Mouse (Mus musculus): ENCODE data around the gene Gramd1c. TPM values are rescaled to one million over a fixed set of nuclear protein-coding genes. Genes with fewer than 3 reads are reported as not detected.

Gene Gramd1c
- total RNA-seq, 2 experiments from 2014 or later, result 5.8 to 6.2 TPM

DNA sequence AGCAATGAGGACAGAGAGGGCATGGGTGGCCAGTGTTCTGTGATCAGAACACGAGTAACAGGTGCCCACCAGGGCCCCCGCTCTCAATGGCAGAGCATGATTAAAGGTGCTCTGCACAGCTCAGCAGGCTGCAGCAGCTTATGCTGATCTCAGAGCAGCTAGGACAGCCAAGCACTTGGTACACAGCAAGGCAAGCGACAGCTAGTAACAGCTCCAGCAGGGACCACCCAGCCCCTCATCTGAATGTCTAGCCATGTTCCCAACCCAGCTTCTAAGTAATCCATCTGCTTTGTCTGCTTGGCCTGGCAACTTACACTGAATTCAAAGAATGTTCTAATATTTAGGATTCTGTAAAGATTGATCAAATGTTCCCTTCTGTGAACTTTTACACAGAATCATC lies 99.4 kb downstream of the Gramd1c start:
- DNase-seq (ENCODE audit: low spot score in 2 of 2), result peak in 1 of 2 experiments; percentile 33

DNA sequence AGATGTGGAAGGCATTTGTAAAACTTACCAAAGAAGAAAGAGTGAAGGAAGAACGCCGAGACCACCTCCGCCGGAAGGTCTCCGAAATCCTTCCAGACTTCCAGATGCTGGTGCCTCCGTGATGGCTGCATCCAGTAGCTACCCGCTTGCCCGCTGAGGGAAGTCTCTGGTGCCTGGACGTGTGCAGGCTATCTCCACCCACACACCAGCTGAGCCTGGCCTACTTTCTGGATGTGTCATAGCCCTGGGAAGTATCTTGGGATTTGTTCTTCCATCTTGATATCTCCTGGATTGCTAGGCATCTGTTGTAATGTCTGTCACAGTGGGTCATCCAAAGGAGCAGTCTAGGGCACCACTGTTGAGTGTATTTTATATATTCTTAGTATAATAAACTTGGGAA lies 99.9 kb downstream of the Gramd1c start:
- no peak for DNase-seq (ENCODE audit: low spot score in 2 of 2)

DNA sequence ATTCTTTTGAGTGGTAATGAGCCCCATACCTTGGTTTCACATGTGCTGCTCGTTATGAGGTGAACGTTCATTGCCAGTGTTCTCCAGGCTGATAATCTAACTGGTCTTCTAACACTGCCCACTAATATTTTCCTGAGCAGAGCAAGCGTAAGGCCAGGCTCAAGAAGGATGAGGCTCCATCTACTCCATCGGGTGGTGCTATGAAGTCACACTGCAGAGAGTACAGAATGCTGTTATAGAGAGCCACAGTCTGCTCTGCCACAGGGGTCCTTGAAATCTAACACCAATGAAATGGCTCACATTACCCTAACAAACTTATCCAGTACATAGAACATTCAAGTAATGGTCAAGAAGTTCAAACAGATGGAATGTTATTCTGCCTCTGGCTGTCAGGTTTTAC lies 105.1 kb downstream of the Gramd1c start:
- no peak for DNase-seq (ENCODE audit: low spot score in 2 of 2)

DNA sequence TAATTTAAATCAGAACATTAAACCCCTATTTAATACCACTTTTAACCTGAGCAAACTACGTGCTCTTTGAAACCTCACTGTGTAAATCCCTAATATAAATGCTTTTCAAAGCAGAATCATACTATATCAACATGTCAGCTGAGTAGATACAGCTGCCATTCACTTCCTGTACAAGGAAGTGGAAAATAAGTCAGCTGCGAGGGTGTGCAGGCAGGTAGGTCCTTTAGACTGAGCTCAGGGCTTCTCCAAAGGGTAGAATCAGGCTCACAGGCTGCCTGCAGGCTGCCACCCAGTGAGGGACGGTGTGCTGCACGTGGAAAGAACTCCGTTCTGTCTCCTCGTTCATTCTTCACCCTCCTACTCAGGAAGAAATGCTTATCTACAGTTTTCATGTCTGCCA lies 108.2 kb downstream of the Gramd1c start:
- DNase-seq (ENCODE audit: low spot score in 2 of 2), result no peak

DNA sequence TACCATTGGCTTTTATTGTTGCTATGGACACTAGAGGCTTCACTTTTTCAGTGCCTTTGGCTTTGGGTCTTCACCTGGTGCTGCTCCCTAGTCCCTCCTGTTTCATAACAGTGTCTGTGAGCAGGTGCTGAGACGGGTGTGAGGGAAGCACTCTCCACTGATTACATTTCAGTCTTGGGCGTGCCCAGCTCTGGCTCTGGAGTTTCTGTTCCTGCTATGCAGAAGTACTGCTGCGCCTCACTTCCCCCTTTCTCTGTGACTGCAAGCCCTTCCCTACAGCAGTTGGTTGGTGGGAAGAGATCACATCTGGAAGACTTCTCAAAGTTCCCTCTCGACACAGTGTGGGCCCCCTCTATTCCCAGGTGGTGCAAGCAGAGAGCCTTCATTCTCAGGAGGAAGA lies 111.6 kb downstream of the Gramd1c start:
- no peak for DNase-seq (ENCODE audit: low spot score in 2 of 2)

DNA sequence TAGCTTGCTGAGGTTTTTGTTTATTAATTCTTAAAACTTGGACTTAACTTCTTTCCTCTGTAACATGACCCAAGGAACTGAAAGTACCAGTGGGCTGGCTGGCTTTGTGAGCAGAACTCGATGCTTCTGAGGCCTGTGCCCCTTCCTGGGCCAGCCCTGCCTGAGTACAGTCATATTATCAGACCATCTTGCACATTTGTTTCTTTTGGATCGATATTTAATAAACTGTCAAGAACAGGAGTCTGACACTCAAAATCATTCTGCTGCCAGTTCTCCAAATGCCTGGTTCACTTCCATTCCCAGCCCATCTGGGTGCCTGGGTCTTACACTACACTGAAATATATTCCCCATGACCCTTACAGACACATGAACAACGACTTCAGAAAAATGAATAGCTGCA lies 117.3 kb downstream of the Gramd1c start:
- DNase-seq (ENCODE audit: low spot score in 2 of 2), result no peak

DNA sequence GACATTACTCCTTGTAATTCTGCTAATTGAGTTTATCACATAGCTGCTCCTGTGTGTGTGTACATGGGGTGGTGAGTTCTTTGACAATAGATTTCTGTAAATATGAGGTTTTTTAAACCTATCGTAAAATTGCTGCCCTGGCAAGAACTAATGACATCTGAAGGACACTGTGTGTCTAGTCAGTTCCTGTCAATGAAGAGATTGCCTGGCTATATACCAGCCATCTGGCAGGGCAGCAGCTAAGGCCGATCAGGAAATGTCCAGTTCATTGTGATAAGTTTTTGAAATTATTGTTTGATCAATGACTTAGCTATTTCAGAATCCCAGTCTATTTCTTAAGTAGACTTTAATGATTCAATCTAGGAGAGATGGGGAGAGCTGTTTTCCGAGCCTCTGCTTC lies 117.8 kb downstream of the Gramd1c start:
- DNase-seq (ENCODE audit: low spot score in 2 of 2), result no peak

DNA sequence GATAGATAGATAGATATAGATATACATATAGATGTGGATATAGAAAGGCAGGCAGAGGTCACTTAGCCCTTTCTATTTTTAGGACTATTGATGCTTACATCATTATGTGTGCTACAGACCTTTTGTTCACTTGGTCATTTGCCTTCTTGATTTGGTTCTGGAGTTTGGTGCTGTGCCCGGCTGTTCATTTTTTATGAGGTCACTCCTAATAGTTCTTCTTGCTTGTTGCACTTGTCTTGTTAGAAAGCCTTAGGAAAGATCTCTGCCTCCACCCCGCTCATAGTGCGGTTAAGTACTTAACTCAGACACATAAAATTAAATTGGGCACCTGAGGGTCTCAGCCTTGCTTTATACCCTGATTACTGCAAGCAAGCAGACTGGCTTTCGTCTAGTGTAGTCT lies 122.3 kb downstream of the Gramd1c start:
- no peak for DNase-seq (ENCODE audit: low spot score in 2 of 2)

DNA sequence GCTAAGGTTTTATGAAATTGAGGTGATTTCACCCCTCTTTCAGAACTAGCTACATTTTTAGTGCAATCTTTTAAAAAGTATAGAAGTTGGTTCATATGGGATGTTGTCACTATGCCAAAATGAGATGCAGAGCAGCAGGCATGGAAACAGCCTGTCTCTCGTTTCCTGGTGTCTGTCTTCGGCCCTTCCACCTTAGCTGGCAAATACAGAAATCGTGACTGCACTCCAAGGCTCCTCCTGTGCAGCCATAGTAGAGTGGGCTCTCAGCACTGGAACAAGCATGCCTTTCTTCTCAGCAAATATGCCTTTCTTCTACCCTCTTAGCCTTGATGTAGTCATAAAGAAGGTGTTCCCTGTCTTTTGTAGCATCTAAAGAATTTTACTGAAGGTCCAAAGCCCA lies 127.3 kb downstream of the Gramd1c start:
- DNase-seq (ENCODE audit: low spot score in 2 of 2), result no peak

DNA sequence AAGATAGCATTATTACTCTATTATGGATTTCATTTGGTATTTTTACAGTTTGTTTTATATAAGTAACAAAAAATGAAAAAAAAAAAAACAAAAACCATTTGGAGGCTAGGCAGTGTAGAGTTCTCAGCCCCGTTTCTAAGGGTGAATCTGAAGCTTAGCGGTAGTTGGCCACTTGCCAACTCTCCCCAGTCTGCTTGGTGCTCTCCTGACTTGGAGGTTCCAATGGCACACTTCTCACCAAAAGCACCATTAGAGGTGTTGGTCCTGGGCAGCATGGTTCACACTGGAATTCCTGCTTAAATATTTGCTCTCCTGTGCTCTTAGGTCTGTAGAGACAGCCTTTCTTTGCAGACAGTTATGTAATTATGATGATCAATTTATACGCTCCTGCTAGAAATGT lies 127.8 kb downstream of the Gramd1c start:
- no peak for DNase-seq (ENCODE audit: low spot score in 2 of 2)

DNA sequence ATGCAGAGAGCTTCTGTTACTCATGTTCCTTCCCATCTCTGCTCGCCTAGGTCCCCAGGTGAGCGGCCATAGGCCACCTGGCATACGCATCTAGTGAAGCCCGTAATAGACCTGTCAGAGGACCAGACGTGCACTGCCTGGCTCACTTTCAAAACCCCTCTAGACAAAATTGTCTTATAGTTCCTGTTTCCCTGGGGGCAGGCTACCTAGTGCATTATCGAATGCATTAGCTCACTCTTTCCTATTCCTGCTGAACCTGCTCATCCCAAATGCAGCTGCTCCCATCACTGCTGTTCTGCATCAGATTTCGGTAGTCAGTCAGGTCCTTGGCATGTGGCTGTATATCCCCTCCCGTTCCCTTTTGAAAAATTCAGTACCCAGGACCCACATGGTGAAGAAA lies 128.3 kb downstream of the Gramd1c start:
- no peak for DNase-seq (ENCODE audit: low spot score in 2 of 2)

DNA sequence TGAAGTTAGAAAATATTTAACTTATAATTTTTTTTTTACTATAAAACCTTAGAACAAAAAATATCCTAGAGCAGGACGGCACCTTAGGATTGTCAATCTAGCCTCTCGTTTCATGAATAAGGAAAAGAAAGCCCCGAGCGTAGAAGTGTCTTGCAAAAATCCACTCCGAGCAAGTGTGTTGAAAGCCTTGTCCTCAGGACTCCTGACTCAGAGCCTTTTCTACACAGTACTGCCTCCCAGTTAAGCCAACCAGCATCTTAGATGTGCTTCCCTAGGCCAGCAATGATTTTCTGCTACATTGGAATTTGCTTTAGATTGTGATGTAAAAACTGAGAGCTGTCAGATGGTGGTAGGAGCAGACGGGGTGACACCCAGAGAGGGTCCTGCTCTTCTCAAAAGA lies 130.1 kb downstream of the Gramd1c start:
- no peak for DNase-seq (ENCODE audit: low spot score in 2 of 2)

DNA sequence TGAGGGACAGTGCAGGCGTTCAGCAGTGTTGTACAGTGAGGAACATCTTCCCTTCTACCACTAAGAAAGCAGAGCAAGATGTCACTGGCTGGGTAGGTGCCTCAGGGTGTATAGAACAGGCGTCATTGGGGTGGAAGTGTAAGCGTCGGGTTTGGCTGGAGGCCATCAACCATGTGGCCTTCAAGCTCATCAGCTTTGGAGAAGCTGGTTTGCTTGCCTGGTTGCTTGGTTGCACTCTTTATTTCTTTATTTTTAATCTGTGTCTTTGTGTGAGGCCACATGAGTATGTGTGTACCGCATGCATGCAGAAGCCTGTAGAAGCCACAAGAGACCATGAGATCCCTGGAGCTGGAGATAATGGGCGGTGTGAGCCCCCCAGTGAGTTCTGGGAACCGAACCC lies 130.8 kb downstream of the Gramd1c start:
- no peak for DNase-seq (ENCODE audit: low spot score in 2 of 2)

DNA sequence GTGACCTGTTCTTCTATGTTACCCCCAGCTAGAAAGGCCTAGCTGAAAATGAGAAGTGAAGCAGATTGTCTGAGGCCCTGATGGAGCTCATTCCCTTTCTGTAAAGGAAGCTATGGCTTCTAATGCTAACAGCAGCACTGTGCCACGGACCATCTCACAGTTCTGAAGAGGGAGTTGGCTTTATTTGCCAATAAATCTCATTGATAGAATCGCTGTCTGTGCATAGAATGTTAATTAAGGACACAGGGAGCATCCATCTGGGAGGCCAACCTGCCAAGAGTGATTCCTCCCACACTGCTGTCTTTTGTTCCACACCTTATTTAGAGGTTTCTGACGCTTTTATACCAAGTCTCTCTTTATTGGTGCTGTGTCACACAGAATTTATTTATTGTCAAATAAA lies 131.6 kb downstream of the Gramd1c start:
- DNase-seq (ENCODE audit: low spot score in 2 of 2), result no peak

DNA sequence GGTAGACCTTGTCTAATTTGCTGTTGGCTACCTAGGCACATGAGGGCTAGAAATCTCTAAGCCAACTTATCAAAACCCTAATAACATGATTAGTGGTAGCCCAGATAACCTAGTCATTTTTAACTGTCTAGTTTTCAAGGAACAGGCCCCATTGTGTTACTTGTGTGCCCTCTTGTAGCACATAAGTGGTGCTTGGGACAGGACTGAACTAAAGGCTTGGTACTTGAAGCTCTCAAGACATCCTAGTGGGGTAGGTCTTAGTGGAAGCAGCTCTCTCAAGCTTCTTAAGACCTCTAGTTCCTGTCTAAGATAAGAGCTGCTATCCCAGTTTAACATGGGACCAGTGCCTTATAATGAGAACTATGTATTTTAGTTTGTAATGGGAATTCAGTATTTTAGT lies 132.6 kb downstream of the Gramd1c start:
- no peak for DNase-seq (ENCODE audit: low spot score in 2 of 2)

Small RNAs within 50 kb of the gene (microRNA-seq; reads per million reads assigned to microRNA genes)
- 0 reads per million in 2 experiments for gene Mir3470b

Other genes with a start within 250 kb of the Gramd1c start
- 1 to 10 TPM; 5.2 to 9.2 TPM for gene Ccdc191, start 173.5 kb downstream of the Gramd1c start, total RNA-seq (2021)
- gene Qtrt2, start 136.5 kb downstream of the Gramd1c start, total RNA-seq (2021), result 10 to 100 TPM; 35.0 to 38.1 TPM
- 10 to 100 TPM; 45.4 to 50.5 TPM for gene Zdhhc23, start 83.6 kb downstream of the Gramd1c start, total RNA-seq (2021)
- gene Atp6v1a, start 76.4 kb upstream of the Gramd1c start, total RNA-seq (2021), result 100 to 1,000 TPM; 360 to 444 TPM
- 10 to 100 TPM; 53.4 to 54.8 TPM for gene Naa50, start 76.5 kb upstream of the Gramd1c start, total RNA-seq (2021)
- gene Usf3, start 109.9 kb upstream of the Gramd1c start, total RNA-seq (2021), result 10 to 100 TPM; 33.2 to 35.1 TPM

Data from layer of hippocampus, postnatal 10 days (tissue).